Mouse (Mus musculus) ES-Bruce4 (cell line): ENCODE results near the gene Cbx1.

Experiments
- CTCF ChIP-seq: IDR thresholded peaks from one replicate; pipeline ENCODE4 v1.8.1; 2011; ENCODE audit warnings: low read depth, low read length
- EP300 ChIP-seq: IDR thresholded peaks from 2 replicates; pipeline ENCODE4 v1.6.1; 2011; ENCODE audit warnings: low read depth, low read length; ENCODE audit not compliant: insufficient read depth

- no peak for TF ChIP-seq CTCF
- TF ChIP-seq EP300 = no peak
These were observed 1.8 kb downstream of the Cbx1 start for GRCm38 (mm10) chr11:96790681-96791080.
